Mouse (Mus musculus) cerebellum, adult 11-12 months (tissue): ENCODE measurements around the gene Blcap.
"Not testable (repeated sequence)": the region's sequence is repeated elsewhere in the genome, so short reads cannot be mapped to it uniquely, and the experiment has no call there.

Experiments
- DNase-seq: peaks from one replicate; pipeline ENCODE4 v3.0.0; 2022

Gene Blcap

DNA sequence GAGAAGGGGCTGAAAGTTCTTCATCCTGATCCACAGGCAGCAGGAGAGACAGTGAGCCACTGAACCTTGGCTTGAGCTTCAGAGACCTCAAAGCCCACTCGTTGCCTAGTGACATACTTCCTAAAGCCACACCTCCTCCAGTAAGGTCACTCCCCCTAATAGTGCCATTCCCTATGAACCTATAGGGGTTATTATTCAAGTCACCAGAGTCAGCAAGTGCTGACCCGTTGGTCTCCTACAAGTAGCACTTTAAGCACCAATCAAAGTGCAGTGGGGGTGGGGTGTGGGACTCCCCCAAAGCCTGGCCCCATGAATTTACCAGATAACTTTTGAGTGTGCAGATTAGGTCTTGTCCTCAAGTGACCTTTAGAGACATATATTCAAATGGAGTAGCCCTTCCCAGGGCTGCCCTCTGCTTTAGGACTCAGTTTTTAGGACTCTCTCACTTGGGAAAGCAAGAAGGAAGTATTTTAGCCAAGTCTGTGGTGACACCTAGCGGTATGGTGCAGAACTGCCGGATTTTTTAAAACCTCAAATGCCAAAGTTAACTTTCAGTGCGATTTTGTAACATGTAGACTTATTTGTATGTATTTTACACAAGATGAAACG is at the start of gene Blcap:
TSS of gene Blcap (minus strand) at position 51 of the 609 bp plus-strand sequence.
- no peak for DNase-seq

DNA sequence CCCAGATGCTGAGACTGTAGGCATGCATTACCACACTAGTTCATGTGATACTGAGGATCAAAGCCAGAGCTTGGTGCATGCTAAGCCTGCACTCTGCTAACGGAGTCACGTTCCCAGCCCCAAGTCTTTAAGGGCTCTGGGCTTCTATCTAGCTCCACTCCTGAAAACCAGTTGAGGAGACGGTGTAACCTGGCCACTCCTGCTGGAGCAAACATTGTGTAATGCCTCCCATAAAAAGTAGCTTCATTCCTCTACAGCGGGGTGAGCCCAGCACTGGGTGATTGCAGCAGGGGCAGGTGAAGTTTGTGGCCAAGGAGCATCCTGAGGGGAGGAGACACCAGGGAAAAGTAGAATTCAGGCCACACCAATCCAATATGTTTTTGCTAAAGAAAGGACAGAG is 47.3 kb upstream of the Blcap start:
- no peak for DNase-seq

DNA sequence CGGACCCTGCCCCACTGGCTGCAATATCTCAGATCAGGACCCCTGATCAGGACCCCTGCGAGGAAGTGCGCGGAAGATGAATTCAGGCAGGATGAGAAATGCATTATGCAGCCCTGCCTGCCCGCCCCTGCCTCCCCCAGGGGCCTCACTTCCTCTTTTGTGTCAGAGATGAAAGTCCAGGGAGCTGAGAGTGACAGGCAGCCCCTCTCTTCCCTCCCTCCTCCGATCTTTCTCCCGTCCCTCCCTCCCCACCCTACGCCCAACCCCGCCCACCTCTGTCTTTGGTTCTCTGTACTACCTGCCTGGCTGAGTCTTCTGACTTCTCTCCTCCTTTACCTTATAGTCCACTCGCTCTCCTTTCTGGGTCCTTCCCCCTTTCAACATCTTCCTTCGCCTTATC is 42.9 kb upstream of the Blcap start:
- no peak for DNase-seq

DNA sequence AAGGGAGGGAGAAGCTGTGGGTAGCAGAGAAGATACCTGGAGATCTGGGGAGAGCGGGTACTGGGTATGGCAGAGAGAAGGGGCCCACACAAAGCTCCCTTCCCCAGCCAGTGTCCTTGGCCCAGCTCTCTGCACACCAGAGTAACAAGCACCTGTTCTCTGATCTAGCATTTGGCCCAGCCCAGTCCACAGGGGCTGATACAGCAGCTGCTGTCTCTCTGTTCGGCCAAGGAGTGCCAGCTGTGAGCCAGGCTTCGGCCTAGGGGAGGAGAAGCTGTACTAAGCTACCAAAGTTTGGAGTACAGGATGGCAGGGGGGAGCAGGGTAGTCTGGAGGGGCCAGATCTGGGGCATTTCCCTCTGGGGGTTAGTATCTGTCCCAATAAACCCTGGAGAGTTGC is 40.7 kb upstream of the Blcap start:
- DNase-seq, result no peak

DNA sequence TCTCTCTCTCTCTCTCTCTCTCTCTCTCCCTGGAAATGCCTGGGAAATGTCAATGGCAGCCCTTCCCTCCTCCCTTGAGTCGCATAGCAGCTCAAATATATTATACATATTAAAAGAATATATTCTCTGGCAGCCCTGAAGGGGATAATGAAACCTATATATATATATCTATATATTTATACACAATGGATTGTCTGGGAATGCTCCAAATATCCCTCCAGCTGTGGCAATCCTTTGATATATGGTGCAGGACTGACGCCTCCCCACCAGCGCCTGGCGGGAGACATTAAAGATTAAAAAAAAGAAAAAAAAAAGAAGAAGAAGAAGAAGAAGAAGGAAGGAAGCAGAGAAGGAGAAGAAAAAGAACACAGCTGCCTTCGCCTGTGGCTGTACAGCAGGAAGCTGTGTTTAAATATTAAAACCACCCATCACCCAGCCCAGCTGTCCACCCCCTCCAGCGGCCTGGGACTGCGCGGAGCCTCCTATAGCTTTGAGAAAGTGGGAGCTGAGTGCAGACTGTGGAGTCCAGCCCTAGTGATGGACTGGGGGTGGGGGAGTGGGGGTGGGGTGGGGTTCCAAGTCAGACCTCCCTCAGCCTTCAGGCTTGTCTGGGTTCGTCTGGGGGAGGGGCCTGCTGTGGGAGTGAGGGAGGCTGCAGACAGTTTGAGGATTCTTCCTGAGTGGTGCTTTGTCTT is 36.6 kb upstream of the Blcap start:
- no peak for DNase-seq

DNA sequence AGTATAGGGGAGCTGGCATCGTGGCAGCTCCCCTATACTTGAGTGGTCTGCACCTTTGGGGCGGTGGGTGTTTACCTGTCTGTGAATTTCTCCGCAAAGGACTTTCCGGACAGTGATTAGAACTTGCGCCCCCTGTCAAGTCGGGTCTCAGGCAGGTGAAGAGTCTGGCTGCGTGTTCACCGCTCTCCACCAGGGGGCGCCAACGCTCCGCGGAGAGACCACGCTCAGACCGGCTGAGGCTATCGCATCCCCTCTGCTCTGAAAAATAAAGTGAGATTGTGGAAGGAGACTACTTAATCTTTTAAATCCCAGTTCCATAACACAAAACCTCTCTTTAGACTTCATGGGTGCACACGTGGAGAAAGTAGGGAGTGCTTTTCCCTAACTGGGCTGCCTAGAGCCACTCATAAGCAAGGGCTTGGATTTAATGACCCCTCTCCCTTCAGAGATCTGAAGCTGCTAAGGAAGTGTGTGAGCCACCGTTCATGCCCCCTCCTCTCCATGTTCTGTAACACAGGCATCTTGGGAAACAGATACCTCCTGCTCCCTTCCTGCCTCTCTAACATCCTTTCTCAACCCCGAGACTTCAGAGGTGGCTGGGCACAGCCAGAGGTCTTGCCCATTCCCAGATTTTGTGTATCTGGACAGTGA is 34.1 kb upstream of the Blcap start:
- DNase-seq, result peak; percentile 36

DNA sequence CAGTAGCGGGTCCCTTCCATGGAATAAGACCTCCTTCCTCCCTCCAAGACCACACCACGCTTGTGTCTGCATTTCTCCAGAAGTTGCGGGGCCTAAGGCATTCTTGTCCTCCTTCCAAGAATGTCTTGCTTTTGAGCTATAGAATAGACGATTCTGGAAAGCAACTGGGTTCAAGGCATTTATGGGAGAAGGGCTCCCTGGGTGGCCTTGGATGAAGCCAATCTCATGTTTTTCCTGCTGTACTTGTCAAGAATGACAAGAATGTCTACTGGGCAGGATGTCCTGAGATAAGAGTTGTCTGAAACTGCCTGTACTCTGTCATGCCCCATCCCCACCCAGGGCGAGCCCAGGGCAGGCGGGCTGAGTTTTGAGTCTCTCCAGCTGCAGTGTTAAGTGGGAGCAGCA is 30.4 kb upstream of the Blcap start:
- no peak for DNase-seq

DNA sequence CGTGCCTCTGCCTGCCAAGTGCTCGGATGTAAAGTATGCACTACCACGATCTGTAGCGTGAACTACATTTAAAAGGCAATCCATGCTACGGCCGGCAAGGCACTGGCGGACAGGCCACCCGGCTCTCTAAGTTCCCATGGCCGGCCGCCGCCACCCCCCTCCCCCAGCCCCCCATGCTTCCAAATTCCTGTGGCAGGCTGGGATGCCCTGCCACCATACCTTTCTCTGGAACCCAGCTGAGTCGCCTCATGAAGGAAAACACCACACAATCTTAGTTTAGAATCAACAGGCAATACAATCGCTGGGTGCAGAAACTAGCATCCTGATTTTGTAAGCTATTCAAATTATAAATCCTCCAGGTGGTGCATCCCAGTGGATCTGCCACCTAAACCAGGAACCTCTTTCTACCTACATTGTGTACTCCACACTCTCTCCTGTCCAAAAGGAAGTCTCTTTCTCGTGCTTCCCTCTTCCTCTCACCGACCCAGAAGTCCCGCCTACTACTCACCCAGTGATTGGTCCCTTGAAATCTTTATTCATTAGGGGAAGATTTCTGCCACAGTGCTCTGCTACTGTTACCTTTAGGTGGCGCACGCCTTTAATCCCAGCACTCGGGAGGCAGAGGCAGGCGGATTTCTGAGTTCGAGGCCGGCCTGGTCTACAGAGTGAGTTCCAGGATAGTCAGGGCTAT is 25.9 kb upstream of the Blcap start:
- DNase-seq, result no peak

DNA sequence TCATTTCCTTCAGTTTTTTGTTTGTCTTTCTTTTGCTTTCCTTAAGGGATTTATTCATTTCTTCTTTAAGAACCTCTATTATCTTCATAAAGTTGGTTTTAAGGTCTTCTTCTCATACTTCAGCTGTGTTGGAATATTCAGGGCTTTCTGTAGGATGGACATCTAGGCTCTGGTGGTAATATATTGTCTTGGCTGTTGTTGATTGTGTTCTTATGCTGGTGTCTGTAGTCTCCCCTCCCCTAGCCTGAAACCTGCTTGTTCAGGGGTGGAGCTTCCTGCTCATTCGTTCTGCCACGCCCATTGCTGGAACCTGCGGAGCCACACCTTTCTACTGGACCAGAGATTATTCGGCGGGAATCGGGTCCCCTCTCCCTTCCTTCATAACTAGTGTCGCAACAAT is 14.3 kb upstream of the Blcap start:
- DNase-seq, result not testable (repeated sequence)

DNA sequence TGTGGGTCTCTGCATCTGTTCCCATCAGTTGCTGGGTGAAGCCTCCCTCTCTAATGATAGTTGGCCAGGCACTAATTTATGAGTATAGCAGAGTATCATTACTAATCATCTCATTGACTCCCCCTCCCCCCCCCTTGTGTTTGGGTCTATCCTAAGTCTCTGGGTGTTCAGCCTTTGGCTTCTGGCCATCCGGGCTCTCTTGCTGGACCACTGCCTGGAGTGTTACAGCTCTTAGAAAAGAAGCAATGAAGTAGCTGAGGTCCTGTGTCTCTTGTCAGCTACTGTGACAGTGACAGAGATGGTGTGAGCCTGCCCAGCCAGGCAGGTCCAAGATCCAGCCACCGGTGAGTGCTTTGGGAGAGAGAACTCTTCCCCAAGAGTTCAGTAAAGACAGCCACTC is 1.7 kb upstream of the Blcap start:
- DNase-seq, result no peak

DNA sequence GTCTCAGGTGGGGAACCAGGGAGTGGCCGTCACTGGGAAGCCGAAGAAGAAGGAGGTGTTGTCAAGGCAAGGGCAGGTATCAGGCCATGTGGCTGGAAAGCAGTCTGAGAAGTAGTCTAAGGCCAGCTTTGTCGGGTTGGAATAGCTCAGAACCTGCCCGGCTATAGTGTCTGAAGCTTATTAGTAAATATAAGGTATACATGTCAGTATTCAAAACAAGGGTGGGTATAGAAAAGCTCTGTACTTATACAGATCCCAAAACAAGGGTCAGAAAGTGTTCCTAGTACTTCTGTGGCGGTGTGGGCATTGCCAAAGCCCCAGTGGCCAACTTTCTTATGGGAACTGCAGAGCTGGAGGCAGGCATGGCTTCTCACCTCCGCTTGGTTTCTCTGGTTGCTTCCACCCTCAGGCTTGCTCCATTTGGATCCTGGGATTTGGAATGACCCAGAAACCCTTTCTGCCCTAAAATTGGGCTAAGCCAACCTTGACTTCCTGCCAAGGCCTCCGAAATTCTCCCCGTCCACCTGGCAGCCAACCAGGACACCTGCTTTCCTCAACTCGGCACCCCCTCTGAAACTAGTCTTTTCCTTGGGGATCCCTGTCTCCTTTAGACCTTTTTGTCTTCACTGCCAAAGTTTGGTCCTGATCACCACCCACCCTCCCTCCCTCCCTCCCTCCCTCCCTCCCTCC is 1.1 kb downstream of the Blcap start:
- DNase-seq, result peak; percentile 67

DNA sequence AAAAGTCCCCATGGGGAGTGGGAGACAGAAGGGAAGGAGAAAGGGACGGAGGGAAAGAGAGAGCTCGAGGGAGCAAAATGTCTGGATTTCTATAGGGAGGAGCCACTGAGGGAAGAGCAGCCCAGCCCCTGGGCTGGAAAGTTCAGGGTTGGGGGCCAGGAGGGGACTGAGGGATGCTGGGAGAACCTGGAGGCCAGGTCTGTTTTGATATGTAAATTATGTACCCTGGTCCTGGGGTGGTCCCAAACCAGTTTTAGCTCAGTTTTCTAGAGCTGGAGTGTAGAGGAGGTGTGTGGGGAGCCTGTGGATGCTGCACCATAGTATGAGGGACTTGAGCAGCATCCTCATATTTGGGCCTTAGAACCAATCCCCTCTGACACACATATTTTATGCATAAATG is 2.2 kb downstream of the Blcap start:
- no peak for DNase-seq

DNA sequence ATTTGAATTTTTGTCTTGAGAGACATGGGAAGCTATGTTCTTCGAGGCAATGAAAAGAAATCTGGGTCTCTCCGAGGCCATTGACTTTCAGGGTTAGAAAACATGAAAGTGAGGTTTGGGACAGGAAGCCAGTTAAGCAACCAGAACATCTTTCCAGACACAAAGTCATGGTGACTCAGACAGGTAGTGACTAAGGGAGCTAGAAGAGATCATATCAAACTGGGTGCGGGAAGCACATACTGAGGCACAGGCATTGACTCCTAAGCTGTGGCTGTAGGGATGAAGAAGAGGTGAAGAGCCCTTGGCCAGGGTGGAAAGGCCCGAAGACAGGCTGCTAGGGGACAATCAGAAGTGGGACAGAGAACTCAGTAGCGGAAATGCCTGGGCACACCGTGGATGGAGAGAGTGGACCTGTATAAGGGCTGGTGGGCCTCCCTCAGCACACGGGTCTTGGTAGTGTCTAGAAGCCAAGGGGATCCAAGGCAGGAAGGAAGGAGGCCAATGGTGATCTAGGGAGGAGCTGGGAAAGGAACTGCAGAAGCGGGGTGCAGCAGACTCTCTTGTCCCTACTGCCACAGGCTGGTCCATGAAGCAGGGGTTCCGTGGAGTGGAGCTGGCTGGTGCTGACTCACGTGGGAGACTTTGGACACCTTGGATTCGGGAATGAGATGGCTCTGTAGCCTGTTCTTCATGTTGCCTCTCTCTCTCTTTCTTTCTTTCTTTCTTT is 3.7 kb downstream of the Blcap start:
- DNase-seq, result no peak

DNA sequence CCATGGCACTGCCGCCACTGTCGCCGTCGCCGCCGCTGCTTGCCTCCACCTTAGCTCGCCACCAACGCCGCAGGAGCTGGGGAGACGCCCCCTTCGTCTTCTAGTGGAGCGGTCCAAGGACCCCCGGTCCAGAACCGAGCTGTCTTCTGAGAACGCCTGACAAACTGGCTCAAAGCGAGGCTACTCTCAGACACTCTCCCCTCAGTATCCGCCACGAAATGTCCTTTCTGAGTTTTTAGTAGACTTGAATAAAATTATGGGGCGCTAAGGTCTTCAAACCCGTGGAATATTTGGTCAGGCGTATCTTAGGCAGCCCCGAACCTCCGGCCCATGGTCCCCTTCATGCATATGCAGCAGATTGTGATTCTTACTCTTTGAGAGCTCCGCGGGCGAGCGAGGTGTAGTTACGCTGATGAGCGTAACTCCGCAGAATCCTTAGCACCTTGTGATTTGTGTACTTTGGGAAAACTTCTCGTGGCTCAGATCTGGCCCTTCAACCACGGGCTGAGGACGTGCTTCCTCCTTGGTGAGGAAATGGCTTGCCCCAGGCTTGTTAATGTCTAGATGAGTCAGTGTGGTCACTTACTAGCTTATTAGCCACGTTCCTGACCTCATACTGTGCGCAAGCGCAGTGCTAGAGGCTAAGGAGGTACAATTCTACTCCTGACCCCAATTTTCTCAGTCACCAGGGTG is 4.7 kb downstream of the Blcap start:
- peak; percentile 85 for DNase-seq

DNA sequence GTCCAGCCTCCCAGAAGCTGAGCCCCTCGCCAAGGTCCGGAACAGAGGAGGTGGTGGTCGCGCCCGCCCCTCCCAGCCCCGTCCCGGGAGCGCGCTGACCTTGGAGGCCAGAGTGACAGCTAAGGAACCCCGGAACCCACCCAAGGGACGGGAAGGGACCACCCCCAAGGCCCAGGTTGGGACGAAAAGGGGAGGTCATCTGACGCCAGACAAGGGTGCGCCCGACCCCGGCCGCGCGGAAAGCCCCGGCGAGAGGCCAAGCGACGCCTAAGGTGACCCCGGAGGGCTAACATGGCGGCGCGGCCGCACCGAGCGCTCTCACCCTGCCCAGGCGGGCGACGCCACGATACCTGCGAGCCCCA is 5.2 kb downstream of the Blcap start:
- DNase-seq, result no peak

DNA sequence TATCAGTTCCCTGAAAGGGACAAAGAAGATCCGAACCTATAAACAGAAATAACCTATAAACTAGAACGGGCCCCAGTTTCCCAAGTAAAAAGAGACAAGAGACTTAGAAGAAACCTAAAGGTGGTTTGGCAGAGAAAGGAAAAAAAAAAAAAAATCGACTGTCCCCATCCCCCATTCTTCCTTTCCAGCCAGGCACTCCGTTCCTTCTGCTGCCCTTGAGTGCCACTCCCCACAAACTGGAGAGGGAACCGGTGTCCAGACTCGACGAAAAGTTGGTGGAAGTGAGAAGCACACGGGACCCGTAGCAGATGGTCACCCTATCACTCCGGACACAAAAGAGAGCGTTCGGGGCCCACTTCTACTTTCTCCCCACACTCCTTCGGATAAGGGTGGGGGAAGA is 5.6 kb downstream of the Blcap start:
- DNase-seq, result no peak

DNA sequence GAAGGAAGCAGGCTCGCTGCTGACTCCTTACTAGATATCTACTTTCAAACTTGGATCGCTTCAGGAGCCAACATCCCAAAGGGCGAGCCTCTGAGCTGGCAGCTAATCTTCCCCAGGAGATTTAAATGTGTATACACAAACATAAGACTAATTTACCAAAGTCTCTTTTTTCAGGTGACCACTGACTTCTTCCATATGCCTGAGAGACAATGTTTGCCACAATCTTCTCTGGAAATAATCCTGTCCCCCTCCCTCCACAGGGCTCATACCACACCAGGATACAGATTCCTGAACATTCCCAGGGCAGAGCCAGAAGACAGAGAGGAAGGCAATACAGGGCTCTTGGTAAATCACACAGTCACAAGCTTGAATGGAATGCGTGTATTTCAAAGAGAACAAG is 6.4 kb downstream of the Blcap start:
- no peak for DNase-seq

DNA sequence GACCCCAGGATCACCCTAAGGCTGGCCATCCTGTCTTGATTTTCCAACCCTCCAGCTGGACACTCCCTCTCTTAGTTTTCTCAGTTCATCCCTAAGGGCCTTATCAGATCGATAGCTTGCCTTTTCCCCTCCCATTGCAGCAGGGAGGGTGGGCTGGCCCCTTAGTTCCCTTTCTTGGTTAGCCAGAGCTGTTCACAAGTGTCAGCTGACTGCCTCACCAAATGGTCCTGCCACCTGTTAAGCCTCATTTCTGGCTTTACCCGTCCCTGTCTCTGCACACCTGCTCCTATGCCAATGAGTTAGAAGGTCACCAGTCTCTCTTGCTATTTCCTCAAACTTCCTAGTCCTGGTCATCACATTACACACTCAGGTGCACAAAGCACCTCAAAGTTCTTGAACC is 8.0 kb downstream of the Blcap start:
- no peak for DNase-seq

DNA sequence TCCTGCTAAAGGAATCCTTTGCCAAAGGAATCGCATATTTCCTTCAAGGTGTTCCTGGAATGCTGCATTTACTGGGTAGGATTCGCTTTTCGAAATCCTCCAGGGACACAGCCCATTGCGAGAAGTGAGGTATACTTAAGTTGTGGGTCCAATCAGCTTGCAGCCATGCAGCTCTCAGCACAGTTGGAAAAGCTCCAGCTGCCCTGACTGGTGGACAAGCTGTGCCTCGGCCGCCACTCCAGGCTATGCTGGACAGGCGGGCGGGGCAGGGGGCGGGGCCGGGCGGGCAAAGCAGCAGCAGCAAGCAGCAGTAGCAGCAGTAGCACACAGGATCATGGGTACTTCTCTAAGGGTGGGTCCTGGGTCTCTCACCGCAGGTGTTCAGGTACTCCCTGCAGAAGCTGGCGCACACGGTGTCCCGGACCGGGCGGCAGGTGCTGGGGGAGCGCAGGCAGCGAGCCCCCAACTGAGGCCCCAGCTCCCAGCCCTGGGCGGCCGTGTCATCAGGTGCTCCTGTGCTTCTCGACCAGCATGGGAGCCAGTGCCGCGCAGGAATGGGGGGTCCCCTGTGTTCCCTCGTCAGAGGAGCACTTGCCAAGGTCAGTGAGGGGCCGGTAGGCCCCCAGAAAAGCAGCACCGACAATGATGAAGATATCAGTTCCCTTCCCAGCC is 9.8 kb downstream of the Blcap start:
- DNase-seq, result peak; percentile 87

DNA sequence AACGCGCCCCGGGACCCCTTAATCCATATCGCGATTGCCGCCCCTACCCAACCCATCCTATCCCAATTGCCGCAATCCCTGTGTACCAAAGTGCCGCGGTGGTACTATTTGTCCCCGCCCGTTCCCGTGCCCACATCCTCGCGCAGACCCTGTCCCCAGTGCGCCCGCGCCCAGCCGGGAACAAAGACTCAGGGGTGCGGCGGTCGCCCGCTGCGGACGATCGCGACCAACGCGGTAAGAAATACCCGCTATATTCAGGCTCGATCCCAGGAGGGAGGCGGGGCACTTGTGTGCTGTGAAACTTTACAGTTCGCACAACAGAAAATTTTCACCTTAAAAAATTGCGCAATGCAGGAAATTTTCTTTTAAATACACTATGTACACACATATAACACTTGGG is 10.8 kb downstream of the Blcap start:
- DNase-seq, result no peak

DNA sequence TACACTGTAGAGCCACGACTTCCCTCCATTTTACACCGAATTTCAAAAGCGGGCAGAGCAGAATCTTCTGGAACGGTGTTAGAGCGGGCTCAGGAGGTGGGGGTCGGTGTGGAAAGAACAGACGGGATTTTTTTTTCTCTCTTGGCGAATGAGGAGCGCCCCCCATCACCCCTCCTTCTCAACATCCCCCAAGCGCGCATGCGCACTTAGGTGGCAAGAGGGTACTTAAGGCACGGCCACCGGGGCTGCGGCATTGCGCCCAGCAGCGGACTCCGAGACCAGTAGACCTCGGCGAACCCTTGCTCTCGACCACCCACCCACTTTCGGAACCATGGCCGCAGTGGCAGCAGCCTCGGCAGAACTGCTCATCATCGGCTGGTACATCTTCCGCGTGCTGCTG is 11.2 kb downstream of the Blcap start, which contains the start of gene Nnat:
TSS of gene Nnat (plus strand) at position 221 of the 400 bp plus-strand sequence.
- DNase-seq, result peak; percentile 51
